Mouse (Mus musculus) hindbrain, postnatal 0 days (tissue): ENCODE measurements at regions not wholly inside any gene's neighbourhood (a gene's known extent, or its start where the extent isn't known, plus 50 kb on each side); places are given as distances from the start of the nearest gene placed in this dataset.

ENCODE experiments used
- ATAC-seq: fragments of 200-750 bp; cut with Nextera tagmentation; 2 replicates; pipeline ENCODE4 v1.8.0; 2017; ENCODE audit warnings: mild to moderate bottlenecking, moderate TSS enrichment, moderate library complexity
- DNase-seq: peaks from one replicate; pipeline ENCODE4 v3.0.0-alpha.2; 2015; ENCODE audit warnings: low spot score
- H3K27ac ChIP-seq: fragments of 300-500 bp; sonication (generic); 2 replicates; pipeline ENCODE4 v1.5.1; 2014; ENCODE audit warnings: mild to moderate bottlenecking
- H3K27me3 ChIP-seq: fragments of 300-500 bp; sonication (generic); 2 replicates; pipeline ENCODE4 v1.6.1; 2014; ENCODE audit warnings: low read length, mixed read lengths; ENCODE audit not compliant: insufficient read depth
- H3K36me3 ChIP-seq: fragments of 300-500 bp; sonication (generic); 2 replicates; pipeline ENCODE4 v1.6.1; 2014; ENCODE audit warnings: low read length, mixed read lengths; ENCODE audit not compliant: insufficient read depth
- H3K4me1 ChIP-seq: fragments of 300-500 bp; sonication (generic); 2 replicates; pipeline ENCODE4 v1.6.1; 2014; ENCODE audit warnings: antibody characterized with exemption, low read length, mixed read lengths; ENCODE audit not compliant: insufficient read depth
- H3K4me2 ChIP-seq: fragments of 300-500 bp; sonication (generic); 2 replicates; pipeline ENCODE4 v1.6.1; 2014; ENCODE audit warnings: low read depth, mild to moderate bottlenecking, low read length, moderate library complexity, mixed read lengths
- H3K4me3 ChIP-seq: fragments of 300-500 bp; sonication (generic); 2 replicates; pipeline ENCODE4 v1.5.1; 2014; ENCODE audit warnings: low read length
- H3K9ac ChIP-seq: fragments of 300-500 bp; sonication (generic); replicated peaks from 2 replicates; pipeline ENCODE4 v1.6.1; 2014; ENCODE audit warnings: mild to moderate bottlenecking, low read length, moderate library complexity, mixed read lengths
- H3K9me3 ChIP-seq: fragments of 300-500 bp; sonication (generic); 2 replicates; pipeline ENCODE4 v1.6.1; 2016; ENCODE audit warnings: low read length, mixed read lengths
- CTCF ChIP-seq: IDR thresholded peaks from 2 replicates; pipeline ENCODE4 v1.5.1; 2016; ENCODE audit warnings: antibody characterized with exemption, control low read depth, low read depth
- WGBS: fragments of 180-500 bp; shearing (Covaris S2); extraction: QIAGEN DNeasy Blood & Tissue Kit; methylation state at CpG from one replicate; pipeline ENCODE4 v1.1.7; 2014; 5-methylcytosine and 5-hydroxymethylcytosine counted together

DNA sequence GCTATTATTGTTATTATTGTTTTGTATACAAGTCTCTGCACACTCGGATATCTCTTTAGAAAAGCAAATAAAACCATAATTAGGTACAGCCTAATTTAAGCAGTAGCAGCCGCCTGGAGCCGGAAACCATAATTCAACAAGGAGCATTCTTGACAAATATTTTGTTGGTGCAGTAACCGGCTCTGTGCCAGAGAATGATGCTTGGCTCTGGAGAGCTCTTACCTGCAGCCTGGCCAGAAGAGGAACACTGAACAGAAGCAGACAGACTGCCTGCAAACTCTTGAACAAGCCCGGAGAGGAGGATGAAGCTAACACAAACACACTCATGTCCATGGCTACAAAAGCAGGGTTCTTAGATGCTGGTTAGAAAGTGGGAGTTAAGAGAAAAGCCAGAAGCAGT lies 73.9 kb upstream of the Nkx2-2 start:
- 69% methylated on average over 5 of the region's 5 CpGs for WGBS
- Histone ChIP-seq H3K4me1 (no peaks in the 10 kb centered on the region), H3K36me3 (no peaks in the 10 kb centered on the region), H3K27ac (no peak overlapping the region), H3K27me3 (no peaks in the 10 kb centered on the region), H3K4me3 (no peak overlapping the region), H3K9ac (no peak overlapping the region), H3K9me3 (no peaks in the 10 kb centered on the region), H3K4me2 (no peak overlapping the region)
- no peak for TF ChIP-seq CTCF
- DNase-seq, result peak; percentile 38
- ATAC-seq, result no peak

DNA sequence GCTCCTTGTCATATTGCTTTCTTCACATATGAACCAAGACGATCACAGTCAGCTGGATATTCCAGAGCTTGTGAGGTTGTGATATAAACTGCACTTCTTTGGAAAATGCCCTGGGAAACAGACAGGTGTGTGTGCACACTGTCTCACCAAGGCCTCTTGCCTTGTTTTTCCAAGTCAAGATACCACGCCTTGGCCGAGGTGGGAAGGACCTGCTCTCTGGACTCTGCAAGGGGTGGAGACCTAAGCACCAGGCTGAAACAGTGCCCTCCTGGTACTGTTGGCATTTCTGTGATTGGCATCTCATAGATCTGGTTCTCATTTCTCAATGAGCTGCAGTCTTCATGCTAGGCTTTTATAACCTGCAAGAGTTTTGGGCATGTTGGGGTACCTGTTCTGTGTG lies 73.2 kb upstream of the Nkx2-2 start:
- Histone ChIP-seq H3K4me3 (no peak overlapping the region), H3K36me3 (no peaks in the 10 kb centered on the region), H3K9me3 (no peaks in the 10 kb centered on the region), H3K9ac (no peak overlapping the region), H3K4me1 (no peaks in the 10 kb centered on the region), H3K27me3 (no peaks in the 10 kb centered on the region), H3K4me2 (no peak overlapping the region), H3K27ac (no peak overlapping the region)
- 95% methylated on average over 3 of the region's 3 CpGs for WGBS
- no peak for TF ChIP-seq CTCF
- DNase-seq, result no peak
- no peak for ATAC-seq

DNA sequence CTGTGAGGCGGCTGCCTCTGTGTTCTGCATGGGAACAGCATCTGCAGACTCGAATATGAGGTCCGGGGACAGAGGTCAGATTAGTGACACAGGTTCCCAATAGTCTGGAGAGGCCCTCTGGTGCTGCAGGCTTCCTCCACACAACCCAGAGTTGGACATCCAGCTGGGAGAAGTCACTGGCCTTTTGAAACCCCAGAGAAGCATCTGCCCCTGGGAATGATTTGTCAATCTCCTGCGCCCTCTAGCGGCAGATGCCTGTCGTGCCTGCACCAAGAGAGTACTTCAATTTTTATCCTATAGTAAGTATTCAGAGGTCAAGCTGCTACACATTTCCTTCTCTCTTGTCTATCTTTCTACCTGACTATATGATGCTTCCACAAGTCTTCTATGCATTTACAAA lies 62.7 kb upstream of the Nkx2-2 start:
- Histone ChIP-seq H3K4me1 (no peaks in the 10 kb centered on the region), H3K27me3 (no peaks in the 10 kb centered on the region), H3K27ac (no peak overlapping the region), H3K4me3 (no peak overlapping the region), H3K9ac (no peak overlapping the region), H3K36me3 (no peaks in the 10 kb centered on the region), H3K9me3 (no peaks in the 10 kb centered on the region), H3K4me2 (no peak overlapping the region)
- DNase-seq (peak; percentile 80), ATAC-seq (no peak; the same call in 1 of the 2 replicates)
- TF ChIP-seq CTCF, result peak; percentile 75
- WGBS, result 16% methylated on average over 6 of the region's 6 CpGs

DNA sequence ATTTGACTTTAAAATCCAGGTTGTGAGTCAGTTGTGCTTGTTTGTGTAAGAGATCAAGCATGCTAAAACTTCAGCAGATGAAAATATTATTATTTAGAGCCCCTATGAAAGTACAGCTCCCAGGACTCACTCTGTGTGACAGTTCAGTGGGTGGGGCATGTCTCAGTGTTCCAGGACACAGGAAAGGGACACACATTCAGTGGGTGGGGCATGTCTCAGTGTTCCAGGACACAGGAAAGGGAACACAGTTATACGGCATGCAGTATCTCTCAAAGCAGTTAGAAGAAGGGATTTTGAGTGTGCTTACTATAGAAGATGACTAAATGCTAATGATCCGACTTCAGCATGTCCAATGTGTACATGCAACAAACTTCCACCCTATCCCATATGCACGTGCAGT lies 60.9 kb upstream of the Nkx2-2 start:
- Histone ChIP-seq H3K9ac (no peak overlapping the region), H3K4me1 (no peaks in the 10 kb centered on the region), H3K4me2 (no peak overlapping the region), H3K9me3 (no peaks in the 10 kb centered on the region), H3K27ac (no peak overlapping the region), H3K27me3 (no peaks in the 10 kb centered on the region), H3K4me3 (no peak overlapping the region), H3K36me3 (no peaks in the 10 kb centered on the region)
- DNase-seq, result no peak
- no peak for ATAC-seq
- 84% methylated on average over 3 of the region's 3 CpGs for WGBS
- no peak for TF ChIP-seq CTCF

DNA sequence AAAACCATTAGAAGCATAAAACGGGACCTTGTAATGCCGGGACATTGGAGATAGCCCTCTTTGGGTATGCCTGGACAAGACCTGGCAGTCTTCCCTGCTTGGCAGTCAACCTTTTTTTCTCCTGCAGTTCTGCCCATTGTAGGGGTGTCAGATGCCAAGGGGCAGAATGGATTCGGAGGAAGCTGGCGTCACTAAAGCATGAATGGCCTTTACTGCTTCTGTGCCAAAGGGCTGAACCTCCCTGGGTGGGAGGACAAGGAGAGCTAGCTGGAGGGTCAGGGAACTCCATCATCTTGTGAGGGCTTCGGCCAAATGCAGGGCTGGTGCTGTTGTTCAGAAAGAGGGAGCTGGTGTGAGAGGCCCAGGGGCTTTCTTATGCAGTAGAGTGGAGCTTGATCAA lies 60.1 kb upstream of the Nkx2-2 start:
- ATAC-seq (peak; percentile 93), DNase-seq (peak; percentile 77)
- TF ChIP-seq CTCF, result no peak
- Histone ChIP-seq H3K4me2 (no peak overlapping the region), H3K27me3 (no peaks in the 10 kb centered on the region), H3K36me3 (no peaks in the 10 kb centered on the region), H3K4me3 (no peak overlapping the region), H3K9me3 (no peaks in the 10 kb centered on the region), H3K4me1 (no peaks in the 10 kb centered on the region), H3K27ac (no peak overlapping the region), H3K9ac (no peak overlapping the region)
- 23% methylated on average over 5 of the region's 5 CpGs for WGBS

DNA sequence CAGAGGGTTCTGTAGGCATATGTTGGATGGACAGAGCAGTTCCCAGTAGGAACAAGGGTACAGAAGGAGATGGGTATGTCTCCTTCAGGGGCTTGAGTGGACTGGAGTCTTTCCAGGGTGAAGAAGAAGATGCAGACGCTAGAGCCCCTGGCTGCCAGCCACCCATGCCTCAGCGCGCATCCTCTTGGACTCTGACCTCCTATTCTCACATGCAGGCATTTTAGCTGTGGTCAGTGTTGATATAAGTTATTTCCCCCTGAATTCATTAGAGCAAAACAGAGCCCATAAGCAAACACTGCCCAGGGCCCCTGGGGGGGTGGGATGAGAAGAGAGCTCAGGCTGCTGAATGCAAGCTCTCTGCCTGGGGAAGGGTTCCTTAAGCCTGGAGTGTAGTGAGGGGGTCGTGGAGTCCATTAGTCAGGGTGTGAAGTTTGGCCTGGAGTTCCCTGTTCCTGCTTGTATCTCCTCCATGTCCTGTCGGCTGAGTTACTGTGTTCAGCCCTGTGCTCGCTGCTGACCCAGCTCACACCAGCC lies 54.0 kb upstream of the Nkx2-2 start:
- H3K9me3 ChIP-seq, result no peaks in the 10 kb centered on the region
- no peaks in the 10 kb centered on the region for H3K4me1 ChIP-seq
- H3K27me3 ChIP-seq, result 0 out of 2 replicates have a peak, but pooled peaks cover 5% of the 10 kb centered on the region
- no peaks in the 10 kb centered on the region for H3K36me3 ChIP-seq
- H3K4me3 ChIP-seq, result no peak overlapping the region
- ATAC-seq (no peak), DNase-seq (no peak)
- WGBS, result 71% methylated on average over 6 of the region's 6 CpGs
- TF ChIP-seq CTCF, result no peak
- no peak overlapping the region for H3K4me2 ChIP-seq
- no peak overlapping the region for H3K27ac ChIP-seq
- H3K9ac ChIP-seq, result no peak overlapping the region

DNA sequence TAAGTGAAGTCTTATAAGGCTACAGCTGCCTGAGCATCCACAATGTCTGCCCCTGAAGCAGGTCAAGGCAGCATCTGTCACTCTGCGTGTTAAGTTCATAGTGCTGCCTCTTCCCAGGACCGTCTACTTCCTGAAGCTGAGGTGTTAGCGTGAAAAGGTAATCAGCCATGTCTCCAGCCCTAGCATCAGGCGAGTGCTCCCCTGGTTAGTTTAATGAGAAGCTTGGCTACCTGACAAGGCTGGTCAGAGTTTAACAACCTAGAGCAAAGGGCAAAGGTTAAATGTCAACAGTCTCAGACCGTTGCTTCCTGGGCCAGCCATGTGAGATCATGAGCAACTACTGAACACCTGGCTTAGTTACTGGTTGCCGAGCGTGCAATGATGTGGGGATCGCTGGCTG lies 53.2 kb upstream of the Nkx2-2 start:
- Histone ChIP-seq H3K4me3 (no peak overlapping the region), H3K9me3 (no peaks in the 10 kb centered on the region), H3K9ac (no peak overlapping the region), H3K36me3 (no peaks in the 10 kb centered on the region), H3K4me1 (no peaks in the 10 kb centered on the region), H3K27ac (no peak overlapping the region), H3K4me2 (no peak overlapping the region), H3K27me3 (0 out of 2 replicates have a peak, but pooled peaks cover 5% of the 10 kb centered on the region)
- DNase-seq (no peak), ATAC-seq (no peak)
- 86% methylated on average over 8 of the region's 8 CpGs for WGBS
- no peak for TF ChIP-seq CTCF
